8 mouse cellular contexts compared by ENCODE assay signal in genomic region chr9:28403831-28404562, GRCm38 (mm10).
A peak's percentile ranks its signal among the peaks of the same experiment; 100 is the strongest.
DNase-seq lines count a peak whose midpoint lies in the region; ATAC-seq lines count a peak whose summit lies in the region.

No protein-coding gene starts in this region.

- H3K4me3 ChIP-seq in heart, embryonic 14.5 days (ENCODE audit: control insufficient read depth in 1 of 2, insufficient read depth in 1 of 2, low read depth in 1 of 2, low read length in 2 of 2) = peak overlapping the region; percentile 59 to 63
- peak overlapping the region; percentile 67 for H3K4me3 ChIP-seq in midbrain, embryonic 12.5 days

- H3K9ac ChIP-seq in heart, embryonic 14.5 days (ENCODE audit: low read length) = peak overlapping the region; percentile 68
- peak overlapping the region; percentile 63 for H3K9ac ChIP-seq in midbrain, embryonic 12.5 days (replicated peaks)

- H3K9me3 ChIP-seq in heart, embryonic 14.5 days (ENCODE audit: control insufficient read depth, low read length) = no peaks in the 10 kb centered on the region
- H3K9me3 ChIP-seq in midbrain, embryonic 12.5 days = no peaks in the 10 kb centered on the region

- H3K4me2 ChIP-seq in heart, embryonic 14.5 days (ENCODE audit: low read length) = peak overlapping the region; percentile 95
- peak overlapping the region; percentile 96 for H3K4me2 ChIP-seq in midbrain, embryonic 12.5 days (replicated peaks)

- H3K4me1 ChIP-seq in heart, embryonic 14.5 days (ENCODE audit: control insufficient read depth in 2 of 2, insufficient read depth in 2 of 2, low read length in 2 of 2) = no peaks in the 10 kb centered on the region; a peak in 1 of 4 replicates
- peaks cover 17% of the 10 kb centered on the region for H3K4me1 ChIP-seq in midbrain, embryonic 12.5 days

- H3K36me3 ChIP-seq in heart, embryonic 14.5 days (ENCODE audit: control insufficient read depth, insufficient read depth, low read length) = no peaks in the 10 kb centered on the region
- no peaks in the 10 kb centered on the region for H3K36me3 ChIP-seq in midbrain, embryonic 12.5 days

- DNase-seq in ovary, postnatal 36 days (ENCODE audit: low spot score) = peak; percentile 21
- DNase-seq in ovary, postnatal 14 days (ENCODE audit: low spot score) = no peak
- peak; percentile 77 for DNase-seq in embryo, embryonic 11 days
- DNase-seq in layer of hippocampus, postnatal 25 days (ENCODE audit: extremely low spot score in 1 of 2, low spot score in 1 of 2) = peak; percentile 56 to 74
- DNase-seq in testis, postnatal 10 days (ENCODE audit: low spot score) = peak; percentile 58

- peaks cover 25% of the 10 kb centered on the region for H3K27me3 ChIP-seq in heart, embryonic 14.5 days (ENCODE audit: control insufficient read depth, insufficient read depth, low read length)
- H3K27me3 ChIP-seq in midbrain, embryonic 12.5 days = peaks cover 43% of the 10 kb centered on the region

- no peak for ATAC-seq in heart, embryonic 14.5 days (ENCODE audit: insufficient number of reproducible peaks, insufficient read depth, low FRiP score, low read depth)
- peak; percentile 61 for ATAC-seq in midbrain, embryonic 12.5 days (ENCODE audit: low FRiP score, low read depth)
- no peak for ATAC-seq in megakaryocyte-erythroid progenitor cell, adult 5-6 weeks (replicated peaks; ENCODE audit: low FRiP score, low TSS enrichment, poor library complexity, severe bottlenecking)

- no peak overlapping the region for H3K27ac ChIP-seq in heart, embryonic 14.5 days (replicated peaks in 1 of 2; ENCODE audit: control insufficient read depth in 1 of 2, insufficient read depth in 1 of 2, low read depth in 2 of 2, low read length in 2 of 2)
- H3K27ac ChIP-seq in midbrain, embryonic 12.5 days (replicated peaks) = no peak overlapping the region

- WGBS in heart, embryonic 14.5 days = 2% methylated on average over 30 of the region's 30 CpGs
- 2% methylated on average over 30 of the region's 30 CpGs for WGBS in midbrain, embryonic 12.5 days
